Mouse (Mus musculus): ENCODE data around the gene Igf1r. TPM values are rescaled to one million over a fixed set of nuclear protein-coding genes. Genes with fewer than 3 reads are reported as not detected.

Gene Igf1r
- polyA plus RNA-seq, 1 experiment, result 30.8 TPM

DNA sequence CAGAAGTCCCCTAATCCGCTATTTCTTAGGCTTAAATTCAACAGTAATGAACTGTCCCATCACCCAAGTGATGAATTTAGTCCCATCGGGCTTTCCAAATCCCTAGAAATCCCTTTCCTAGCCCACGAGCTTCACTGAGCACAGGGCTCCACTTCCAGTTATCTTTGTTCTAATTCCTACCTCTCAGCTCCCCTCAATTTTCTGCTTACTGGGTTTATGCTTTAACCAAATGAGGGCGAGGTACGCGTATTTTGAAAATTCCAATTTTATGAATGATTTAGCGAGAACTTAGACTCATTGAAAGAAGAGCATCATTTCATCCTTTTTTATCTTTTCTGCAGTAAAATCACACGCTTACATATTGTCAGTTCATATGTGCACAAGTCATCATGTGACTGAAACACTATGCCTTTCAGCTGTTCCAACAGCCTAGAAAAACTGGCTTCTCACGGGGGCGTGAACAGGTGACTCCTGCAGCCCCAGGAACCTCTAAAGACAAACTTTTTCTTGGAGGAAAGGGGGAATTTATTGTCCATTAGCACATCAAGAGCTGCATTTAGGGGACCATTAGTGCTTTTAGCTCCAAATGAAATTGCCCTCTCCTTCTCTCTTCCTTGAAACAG, 100.5 kb downstream of the Igf1r start:
- no peak for DNase-seq (ENCODE audit: low read depth)

DNA sequence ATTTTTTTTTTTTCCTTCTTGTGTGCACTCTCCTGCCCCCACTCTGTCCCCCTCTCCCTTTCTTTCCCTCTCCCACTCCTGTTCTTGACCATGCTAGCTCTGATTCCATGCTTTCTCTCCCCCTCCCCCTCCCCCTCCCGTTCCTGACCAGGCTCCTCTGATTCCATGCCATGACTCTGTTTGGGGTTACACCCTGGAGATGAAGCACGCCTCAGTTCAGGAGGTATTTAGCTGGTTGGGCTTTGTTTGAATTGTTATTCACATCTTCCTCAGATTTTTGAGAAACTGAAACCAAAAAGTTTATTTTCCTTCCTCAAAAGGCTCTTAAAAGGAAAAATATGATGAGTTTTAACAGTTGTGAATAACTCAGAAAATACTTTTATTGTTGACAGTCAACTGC, 101.9 kb downstream of the Igf1r start:
- DNase-seq (ENCODE audit: low read depth), result no peak

DNA sequence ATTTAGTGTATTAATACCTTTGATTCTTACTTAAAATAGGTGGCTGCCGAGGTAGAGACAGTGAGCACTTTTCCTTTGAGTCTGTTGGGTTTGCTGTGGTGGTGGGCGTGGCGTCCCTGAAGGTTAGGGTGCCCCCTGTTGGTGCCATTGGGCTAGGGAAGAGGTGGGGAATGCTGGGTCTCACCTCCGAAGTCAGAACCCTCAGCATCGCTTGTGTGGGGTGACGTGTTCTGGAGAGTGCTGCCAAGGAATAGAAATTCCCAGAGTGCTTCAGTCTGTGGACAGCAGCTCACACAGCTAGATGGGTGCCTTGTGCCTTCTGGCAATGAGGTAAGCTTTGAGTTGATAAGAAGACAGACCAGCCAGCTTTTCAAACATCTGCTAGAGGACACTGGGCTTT, 102.3 kb downstream of the Igf1r start:
- no peak for DNase-seq (ENCODE audit: low read depth)

DNA sequence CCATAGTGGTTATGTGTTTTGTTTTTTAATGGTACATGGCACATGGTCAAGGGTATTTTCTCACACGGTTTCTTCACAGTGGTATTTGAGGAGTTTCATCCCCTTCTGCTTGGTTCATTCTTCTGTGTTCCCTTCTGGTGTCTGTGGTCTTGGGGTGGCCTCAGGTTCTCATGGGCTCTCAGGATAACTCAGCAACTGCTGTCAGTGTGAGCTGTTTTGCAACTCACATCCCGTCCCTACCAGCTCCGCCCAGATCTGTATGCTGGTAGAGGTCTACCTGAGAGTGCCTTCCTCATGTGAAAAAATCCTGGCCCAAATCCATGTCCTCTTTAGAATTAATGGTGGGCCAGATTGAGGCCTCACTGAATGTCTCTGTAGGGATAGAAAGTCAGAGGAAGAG, 104.4 kb downstream of the Igf1r start:
- DNase-seq (ENCODE audit: low read depth), result no peak

DNA sequence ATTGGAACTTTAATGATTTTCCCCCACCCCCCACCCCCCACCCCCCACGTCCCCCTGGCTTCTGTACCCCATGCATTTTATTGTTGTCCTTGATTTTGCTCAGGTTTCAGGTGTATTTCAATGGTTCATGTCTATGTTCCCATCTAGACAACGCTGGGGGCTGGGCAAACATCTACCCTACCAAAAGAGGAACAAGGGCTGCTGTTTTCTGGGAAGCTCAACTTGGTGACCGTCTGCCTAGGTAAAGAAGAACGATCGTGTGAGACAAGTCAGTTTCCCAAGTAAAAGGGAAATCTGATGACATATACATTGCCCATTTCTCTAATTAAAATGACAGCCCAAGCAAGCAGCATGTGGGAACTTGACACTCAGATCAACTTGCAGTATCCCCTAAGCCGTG, 107.1 kb downstream of the Igf1r start:
- DNase-seq (ENCODE audit: low read depth), result no peak

DNA sequence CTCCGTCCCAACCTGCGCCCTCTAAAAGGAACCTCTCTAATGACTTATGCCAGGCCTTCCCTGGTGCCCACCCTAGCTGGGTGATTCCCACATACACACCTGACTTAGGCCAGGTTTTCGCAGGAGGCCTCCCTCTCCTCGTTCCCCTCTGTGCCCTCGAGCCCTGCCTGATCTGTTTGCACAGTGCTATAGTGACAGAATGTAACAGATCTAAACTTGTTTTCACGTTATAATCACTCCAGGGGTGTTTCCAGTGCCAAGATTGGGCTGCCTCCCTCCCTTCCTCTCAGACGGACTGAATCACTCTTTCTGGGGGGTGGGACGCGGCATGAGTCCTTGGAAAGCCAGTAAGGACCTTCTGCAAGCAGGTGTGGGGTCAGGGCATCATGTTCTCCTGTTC, 108.8 kb downstream of the Igf1r start:
- DNase-seq (ENCODE audit: low read depth), result no peak

DNA sequence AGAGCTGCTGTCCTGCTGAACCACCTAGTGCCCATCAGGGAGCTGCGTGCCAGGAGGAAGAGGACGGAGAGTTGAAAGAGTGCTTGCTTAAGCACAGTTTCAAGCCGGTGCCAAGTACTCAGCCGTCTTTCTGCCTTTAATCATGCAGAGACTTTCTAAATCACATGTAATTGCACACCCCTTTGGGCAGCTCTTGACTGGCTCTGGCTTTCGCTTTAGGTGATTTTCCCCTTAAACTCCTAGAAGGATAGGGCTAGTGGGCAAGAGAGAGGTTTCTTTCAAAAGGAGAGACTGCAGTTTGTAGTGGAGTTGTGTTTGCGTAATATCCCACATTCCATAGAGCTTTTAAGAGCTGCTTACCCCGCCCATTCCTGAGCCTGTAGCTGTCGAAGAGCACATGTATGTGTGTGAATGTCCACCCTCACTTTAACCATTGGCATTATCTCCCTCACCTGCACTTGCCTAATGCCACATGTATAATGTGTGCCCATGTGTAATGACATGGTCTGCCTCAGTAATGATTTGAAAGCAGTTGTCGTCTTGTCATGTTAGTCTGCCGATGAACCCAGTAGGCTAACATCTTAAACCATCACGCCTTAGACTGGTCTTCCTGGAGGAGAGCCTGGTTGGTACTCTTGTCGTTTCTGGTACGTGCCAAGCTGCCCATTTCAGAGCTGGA, 109.7 kb downstream of the Igf1r start:
- no peak for DNase-seq (ENCODE audit: low read depth)

DNA sequence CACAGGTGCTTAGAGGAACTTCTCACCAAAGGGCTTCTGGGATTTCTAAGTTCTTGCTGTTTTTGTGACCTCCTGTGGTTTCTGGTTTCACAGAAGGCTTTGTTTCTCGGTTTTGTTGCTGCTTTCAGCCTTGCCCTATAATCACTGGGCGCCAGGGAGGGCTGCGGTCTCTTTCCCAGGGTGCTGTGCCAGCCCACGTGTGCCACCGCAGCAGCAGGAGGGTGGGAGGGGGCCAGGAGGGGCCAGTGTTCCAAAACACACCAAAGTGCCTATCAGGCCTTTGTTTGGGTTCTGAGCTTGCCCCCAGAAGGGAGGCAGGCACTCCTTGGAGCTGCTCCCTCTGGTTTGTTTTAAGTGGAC, 110.2 kb downstream of the Igf1r start:
- no peak for DNase-seq (ENCODE audit: low read depth)

DNA sequence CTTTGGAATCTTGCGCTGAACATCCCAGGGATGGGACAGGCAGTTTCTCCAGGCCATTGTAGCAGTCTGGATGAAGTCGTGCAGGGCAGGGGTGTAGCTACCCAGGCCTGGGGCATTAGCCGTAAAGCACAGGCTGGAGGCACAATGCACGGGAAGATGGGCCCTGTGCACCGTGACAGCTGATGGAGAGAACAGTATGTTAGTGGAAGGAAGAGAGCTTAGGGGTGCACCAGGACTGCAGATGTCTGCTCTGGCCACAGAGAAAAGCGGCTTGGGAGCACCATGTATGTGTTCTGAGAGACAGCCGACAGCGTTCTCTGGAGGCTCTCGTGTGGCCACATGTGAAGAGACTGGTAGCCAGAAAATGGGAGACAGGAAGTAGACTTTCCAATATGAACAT, 111.1 kb downstream of the Igf1r start:
- DNase-seq (ENCODE audit: low read depth), result no peak

DNA sequence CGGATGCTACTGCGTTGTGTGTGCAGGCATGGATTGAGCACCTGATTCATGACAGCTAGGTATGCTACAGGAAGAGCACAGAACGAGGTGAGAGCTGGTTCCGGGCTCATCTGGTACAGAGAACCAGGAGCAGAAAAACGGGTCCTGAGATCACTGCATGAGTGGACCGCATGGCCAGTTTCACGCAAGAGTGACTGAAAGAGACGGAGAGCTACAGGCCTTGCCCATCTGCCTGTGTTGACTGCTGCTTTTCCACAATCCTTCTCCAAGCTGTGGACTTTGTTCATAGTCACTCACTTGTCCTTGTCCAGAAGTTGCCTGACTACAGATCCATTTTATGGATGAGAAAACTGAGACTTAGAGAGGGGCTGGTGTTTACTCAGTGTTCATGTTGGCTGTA, 111.5 kb downstream of the Igf1r start:
- DNase-seq (ENCODE audit: low read depth), result no peak

DNA sequence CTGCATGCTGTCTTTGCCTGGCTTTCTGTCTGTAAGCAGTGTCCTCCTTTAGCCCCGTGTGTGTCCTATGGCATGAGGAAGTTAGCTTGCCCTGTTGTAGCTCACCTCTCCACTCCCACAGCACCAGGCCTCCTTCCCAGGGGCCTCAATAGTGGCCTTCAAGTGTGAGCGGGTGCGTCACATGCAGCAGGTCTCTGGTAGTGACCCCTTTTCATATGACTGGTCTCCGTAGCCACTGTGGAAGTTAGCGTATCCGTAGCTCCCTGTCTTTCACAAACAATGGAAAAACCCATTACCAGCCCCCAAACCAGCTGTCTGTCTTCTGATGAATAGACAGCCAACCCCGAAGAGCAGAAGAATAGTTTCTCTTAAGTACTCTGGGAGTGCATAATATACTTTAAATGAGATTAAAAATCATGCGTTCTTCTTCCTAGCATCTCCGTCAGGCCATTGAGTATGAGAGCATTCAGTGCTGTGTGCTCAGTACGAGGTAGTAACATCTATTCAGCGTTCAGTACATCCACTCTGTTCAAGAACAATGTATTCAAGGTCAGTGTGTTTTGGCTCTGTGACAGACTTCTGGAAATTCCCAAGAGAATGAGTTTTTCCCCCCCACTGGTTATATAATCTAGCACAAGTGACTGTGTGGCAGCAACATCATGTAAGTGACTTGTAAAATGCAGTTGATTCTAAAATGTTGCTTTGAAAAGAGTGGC, 112.2 kb downstream of the Igf1r start:
- no peak for DNase-seq (ENCODE audit: low read depth)

DNA sequence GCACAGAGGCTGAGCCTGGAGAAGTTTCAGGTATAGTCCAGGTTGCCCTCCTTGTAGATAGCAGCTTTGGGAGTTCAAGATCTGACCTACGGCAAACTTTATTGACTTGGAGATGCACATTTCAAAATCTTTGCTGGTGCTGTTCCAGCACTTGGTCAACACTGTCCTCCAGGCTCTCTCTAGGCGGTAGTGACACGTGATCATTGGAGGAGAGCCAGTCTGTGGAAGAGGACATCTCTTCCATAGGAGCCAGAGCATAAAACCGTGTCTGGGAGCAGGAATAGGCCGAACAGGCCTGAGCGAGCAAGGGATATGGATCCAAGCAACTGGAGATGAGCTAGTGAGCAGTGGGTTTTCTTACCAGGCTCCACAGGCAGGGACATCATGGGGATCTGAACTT, 113.3 kb downstream of the Igf1r start:
- no peak for DNase-seq (ENCODE audit: low read depth)

DNA sequence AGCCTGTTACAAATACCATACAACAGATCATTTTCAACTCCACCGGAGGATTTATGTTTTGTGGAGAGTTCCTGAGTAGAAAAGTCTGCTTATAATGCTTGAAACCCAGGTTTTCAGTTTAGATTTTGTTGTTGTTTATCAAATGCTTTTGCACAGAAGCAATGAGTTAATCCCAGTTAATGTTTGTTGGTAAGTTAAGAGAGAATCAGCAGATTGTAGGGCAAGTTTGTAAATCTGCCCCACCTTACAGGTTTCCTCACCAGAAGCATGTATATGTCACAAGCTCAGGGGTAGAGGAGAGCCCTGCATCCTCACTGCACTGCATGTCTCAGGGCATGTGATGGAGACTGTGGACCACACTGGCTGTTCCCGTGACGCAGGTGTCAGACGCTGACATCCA, 114.7 kb downstream of the Igf1r start:
- no peak for DNase-seq (ENCODE audit: low read depth)

DNA sequence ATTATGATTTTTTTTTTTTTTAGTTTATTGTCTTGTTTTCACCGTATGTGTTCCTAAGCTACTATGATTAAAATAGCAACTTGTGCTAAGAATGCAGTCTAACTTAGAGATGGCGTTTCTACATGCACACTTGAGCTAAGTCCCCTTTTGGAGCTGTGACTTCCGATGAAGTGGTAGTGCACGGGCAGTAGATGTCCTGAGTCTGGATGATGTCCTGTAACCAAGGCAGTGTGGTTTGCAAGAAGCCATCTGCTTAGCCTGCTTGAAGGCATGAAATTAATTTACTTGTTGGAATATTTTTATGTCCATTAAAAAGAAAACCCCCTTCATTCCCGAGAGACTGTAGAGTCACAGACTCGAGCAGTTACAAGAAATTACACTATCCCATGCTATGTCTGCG, 116.7 kb downstream of the Igf1r start:
- DNase-seq (ENCODE audit: low read depth), result no peak

DNA sequence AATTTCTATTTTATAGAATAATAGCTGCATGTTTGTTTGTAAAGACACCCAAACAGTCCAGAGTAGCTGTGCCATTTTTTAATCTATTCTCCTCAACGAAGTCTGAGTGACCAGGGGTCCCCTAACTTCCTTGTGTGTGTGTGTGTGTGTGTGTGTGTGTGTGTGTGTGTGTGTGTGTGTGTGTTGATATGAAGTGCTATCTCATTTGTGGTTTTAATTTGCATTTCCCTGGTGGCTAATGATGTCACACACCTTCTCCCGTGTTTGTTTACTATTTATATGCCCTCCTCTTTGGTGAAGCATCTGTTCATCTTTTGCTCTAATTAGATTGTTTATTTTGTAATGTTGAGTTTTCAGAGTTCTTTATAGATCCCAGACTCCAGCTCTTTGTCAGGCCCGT, 117.4 kb downstream of the Igf1r start:
- DNase-seq (ENCODE audit: low read depth), result no peak

DNA sequence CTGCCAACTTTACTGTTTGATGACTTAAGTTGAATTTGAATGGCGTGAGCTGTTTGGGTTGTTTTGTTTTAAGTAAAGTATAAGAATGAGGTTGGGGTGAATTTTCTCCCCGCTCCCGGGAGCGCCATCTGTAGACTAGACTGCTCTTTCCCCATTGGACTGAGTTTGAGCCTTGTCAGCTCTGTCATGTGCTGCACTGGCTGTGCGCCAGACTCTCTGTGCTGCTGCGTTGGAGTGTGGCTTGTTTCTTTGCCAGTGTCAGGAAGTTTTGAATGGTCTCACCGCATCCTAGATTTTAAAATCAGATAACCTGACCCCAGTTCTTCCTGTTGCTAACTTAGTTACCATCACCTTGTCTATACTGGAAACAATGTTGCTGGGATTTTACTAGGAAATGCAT, 118.0 kb downstream of the Igf1r start:
- DNase-seq (ENCODE audit: low read depth), result no peak

DNA sequence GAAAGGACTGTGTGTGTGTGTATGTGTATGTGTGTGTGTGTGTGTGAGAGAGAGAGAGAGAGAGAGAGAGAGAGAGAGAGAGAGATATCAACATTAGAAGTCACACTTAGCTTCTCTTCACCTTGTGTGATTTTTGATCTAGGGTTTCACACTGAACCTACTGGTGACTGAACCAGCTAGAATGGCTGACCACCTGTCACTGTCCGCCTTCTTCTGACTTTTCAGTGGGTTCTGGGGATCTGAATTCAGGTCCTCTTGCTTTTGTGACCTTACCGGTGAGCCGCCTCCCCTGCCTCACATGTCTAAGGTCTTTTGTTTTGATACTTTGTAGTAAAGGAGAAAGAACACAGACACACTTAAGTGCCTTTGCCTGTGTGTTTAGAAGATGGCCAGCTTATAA, 118.4 kb downstream of the Igf1r start:
- no peak for DNase-seq (ENCODE audit: low read depth)

DNA sequence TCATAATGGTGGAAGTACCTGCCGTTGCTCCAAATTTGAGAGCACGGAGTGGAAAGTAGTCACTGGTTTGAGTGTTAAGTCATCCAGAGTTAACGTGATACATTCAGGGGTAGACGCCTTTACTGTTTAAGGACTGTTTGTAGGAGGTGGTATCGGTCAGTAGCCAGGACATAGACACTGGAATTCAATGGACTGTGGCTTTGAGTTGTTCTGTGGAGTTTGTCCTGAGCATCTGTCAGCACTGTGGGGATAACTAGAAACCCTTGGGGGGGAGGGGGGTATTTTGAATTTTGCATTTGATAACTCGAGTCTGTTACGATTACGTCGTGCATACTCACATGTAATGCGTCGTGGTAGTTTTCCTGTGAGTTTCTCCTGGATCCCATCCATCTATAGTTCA, 119.1 kb downstream of the Igf1r start:
- no peak for DNase-seq (ENCODE audit: low read depth)

DNA sequence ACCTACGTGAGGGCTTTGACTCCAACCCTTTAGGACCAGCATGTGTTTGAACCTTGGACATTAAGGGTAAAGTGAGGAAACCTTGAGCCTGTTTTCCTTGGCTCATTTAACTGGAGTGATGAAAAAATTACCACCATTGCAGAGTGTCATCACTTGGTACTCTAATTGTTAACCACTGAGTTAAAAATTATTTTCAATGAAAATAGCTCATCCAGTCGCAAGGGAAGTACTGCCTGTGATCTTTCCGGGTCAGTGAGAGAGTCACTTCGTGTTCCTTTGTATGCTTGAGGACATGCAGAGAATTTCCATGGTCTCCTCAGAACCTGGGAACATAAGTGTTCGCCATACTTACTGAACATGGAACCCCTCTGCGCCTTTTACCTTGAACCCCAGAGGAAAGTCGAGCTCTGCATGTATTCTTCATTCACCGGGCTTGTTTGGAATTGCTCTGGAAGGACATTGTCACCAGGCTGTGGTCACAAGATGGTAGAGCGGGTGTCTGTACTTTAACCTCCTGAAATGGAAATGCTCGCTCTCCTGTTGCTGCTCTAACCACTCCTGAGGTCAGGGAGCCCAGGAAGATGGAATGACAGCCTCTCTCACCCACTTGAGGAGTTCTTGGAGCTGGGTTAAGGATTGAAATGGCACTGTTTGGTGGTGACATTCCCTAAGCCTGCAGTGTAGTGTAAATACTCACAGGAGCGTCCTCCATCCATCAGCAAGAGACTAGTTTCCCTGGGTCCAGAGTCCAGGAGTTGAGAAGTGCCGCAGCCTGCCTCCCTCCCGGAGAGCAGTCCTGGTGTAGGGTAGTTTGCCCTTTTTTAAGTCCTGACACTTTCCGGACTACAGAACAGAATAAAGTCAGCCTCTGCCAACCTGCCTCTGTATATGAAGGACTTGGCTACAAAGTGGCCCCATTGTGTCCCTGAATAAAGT, 120.2 kb downstream of the Igf1r start:
- DNase-seq (ENCODE audit: low read depth), result no peak

DNA sequence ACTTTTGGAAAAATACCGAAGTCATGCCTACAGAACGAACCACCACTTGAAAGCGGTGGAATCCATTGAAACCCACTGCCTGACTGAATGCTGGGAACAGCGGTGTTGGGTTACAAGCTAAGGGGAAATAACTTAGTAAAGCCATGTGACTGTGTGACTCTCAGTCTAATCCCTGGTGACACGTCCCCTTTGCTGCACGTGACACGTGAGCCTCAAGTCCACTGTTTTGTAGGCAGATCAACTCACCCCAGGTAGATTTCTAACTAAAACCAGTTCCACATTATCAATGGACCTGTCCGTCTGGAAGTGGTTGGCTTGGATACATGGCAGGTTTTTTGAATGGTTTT, 120.8 kb downstream of the Igf1r start:
- DNase-seq (ENCODE audit: low read depth), result no peak

DNA sequence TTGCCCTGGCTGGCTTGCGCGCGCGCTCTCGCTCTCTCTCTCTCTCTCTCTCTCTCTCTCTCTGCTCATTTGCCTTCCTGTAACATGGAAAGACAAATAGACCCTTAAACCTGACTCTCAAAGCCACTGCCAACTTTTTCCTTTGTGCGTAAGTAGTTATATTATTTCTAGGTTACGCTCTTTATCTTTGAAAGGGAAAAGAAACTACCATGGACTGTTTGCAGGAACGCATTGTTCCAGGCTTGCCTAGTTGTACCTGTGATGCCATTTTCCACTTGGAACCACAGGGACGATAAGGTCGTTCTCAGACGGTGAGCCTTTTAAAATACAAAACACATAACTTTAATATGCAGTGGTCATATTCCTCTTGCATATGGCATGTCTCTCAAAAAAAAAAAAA, 122.1 kb downstream of the Igf1r start:
- DNase-seq (ENCODE audit: low read depth), result no peak

DNA sequence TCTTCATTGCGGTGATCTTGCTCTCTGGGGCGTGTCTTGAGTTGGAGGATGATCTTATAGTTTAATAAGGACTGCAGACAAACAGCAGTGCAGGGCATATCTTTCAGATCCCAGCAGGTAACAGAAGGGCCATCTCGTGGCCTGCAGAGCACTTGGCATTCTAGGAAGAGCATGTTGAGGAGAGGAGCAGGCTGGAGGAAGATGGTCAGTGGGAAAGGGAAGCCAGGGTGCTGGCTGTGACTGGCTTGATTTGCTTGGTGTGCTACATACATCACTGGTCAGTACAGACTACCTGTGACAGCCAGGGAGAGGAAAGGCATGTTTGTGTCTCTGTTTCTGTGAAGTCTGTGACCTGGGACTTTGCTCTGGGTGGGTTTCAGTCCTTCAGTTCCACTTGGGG, 122.8 kb downstream of the Igf1r start:
- DNase-seq (ENCODE audit: low read depth), result no peak
